Mouse (Mus musculus) cerebellum, postnatal 4 days (tissue): ENCODE measurements at regions not wholly inside any gene's neighbourhood (a gene's known extent, or its start where the extent isn't known, plus 50 kb on each side); places are given as distances from the start of the nearest gene placed in this dataset.

Experiments
- DNase-seq, 2 experiments: peaks; one replicate each; pipeline ENCODE4 v3.0.0; 2022; ENCODE audit warnings: low spot score in 2 of 2, mixed read lengths in 1 of 2

GRCm38 (mm10) chr12:31130434-31130833, 56.8 kb downstream of the Fam110c start:
- DNase-seq = no peak

- no peak for DNase-seq
Measured at GRCm38 (mm10) chr12:31134465-31134992, 60.9 kb downstream of the Fam110c start.

- no peak for DNase-seq
Measured at GRCm38 (mm10) chr12:31136364-31136763, 62.7 kb downstream of the Fam110c start.

- DNase-seq = no peak
Measured at GRCm38 (mm10) chr12:31136911-31137310, 63.2 kb downstream of the Fam110c start.

- no peak for DNase-seq
Measured at GRCm38 (mm10) chr12:31137431-31137830, 63.8 kb downstream of the Fam110c start.

GRCm38 (mm10) chr12:31139853-31140252, 66.2 kb downstream of the Fam110c start:
- DNase-seq = no peak

- DNase-seq = no peak
Measured at GRCm38 (mm10) chr12:31143266-31143665, 69.6 kb downstream of the Fam110c start.

GRCm38 (mm10) chr12:31145032-31145781, 71.5 kb downstream of the Fam110c start:
- DNase-seq = no peak

GRCm38 (mm10) chr12:31148417-31149356, 75.0 kb downstream of the Fam110c start:
- DNase-seq = no peak

GRCm38 (mm10) chr12:31153720-31154119, 80.1 kb downstream of the Fam110c start:
- no peak for DNase-seq

GRCm38 (mm10) chr12:31154608-31155011, 80.9 kb downstream of the Fam110c start:
- no peak for DNase-seq

GRCm38 (mm10) chr12:31156154-31156720, 82.6 kb downstream of the Fam110c start:
- no peak for DNase-seq

GRCm38 (mm10) chr12:31157453-31157852, 83.1 kb upstream of the Gm6993 start:
- DNase-seq = no peak

- DNase-seq = no peak
Measured at GRCm38 (mm10) chr12:31157890-31158289, 82.7 kb upstream of the Gm6993 start.

GRCm38 (mm10) chr12:31158885-31159284, 81.7 kb upstream of the Gm6993 start:
- no peak for DNase-seq

- DNase-seq = no peak
Measured at GRCm38 (mm10) chr12:31159378-31159777, 81.2 kb upstream of the Gm6993 start.

GRCm38 (mm10) chr12:31168221-31168890, 72.2 kb upstream of the Gm6993 start:
- DNase-seq = peak in 1 of 2 experiments; percentile 32

- DNase-seq = no peak
Measured at GRCm38 (mm10) chr12:31170111-31170510, 70.5 kb upstream of the Gm6993 start.

GRCm38 (mm10) chr12:31170546-31171160, 69.9 kb upstream of the Gm6993 start:
- peak in 1 of 2 experiments; percentile 34 for DNase-seq

- DNase-seq = no peak
Measured at GRCm38 (mm10) chr12:31171992-31172391, 68.6 kb upstream of the Gm6993 start.
